Mouse (Mus musculus): ENCODE measurements around the gene Col5a1. TPM values are rescaled to one million over a fixed set of nuclear protein-coding genes. Genes with fewer than 3 reads are reported as not detected.

Col5a1 gene
- polyA plus RNA-seq (2015; fragmentation: Nextera tagmentation; extraction: Ambion mirVana), result 5.4 and 5.9 TPM in 2 replicates

- peaks cover 32% of the 10 kb centered on the region for H3K4me1 ChIP-seq
- H3K36me3 ChIP-seq, result no peaks in the 10 kb centered on the region
- peak within 1 kb of the TSS; percentile 93 for H3K4me2 ChIP-seq (replicated peaks)
- WGBS, result under 1% methylated on average over 36 of the region's 45 CpGs
- peak within 1 kb of the TSS; percentile 49 for H3K4me3 ChIP-seq
- no peaks in the 10 kb centered on the region for H3K9me3 ChIP-seq
- ATAC-seq (replicated peaks), result peak; percentile 90
- H3K27me3 ChIP-seq, result peaks cover 13% of the 10 kb centered on the region; the same call in 1 of the 2 replicates
- peak within 1 kb of the TSS; percentile 46 for H3K9ac ChIP-seq (replicated peaks)
- no peak within 1 kb of the TSS for H3K27ac ChIP-seq (replicated peaks)
Observed at GRCm38 (mm10) chr2:27886148-27886551, at the start of gene Col5a1. Gene Col5a1 (plus strand): TSS chr2:27886425.

- 8% methylated on average over 9 of the region's 9 CpGs for WGBS
- no peak overlapping the region for H3K9ac ChIP-seq (replicated peaks)
- H3K27ac ChIP-seq (replicated peaks), result no peak overlapping the region
- no peak for ATAC-seq (replicated peaks)
- H3K36me3 ChIP-seq, result no peaks in the 10 kb centered on the region
- peaks cover 34% of the 10 kb centered on the region for H3K4me1 ChIP-seq
- no peaks in the 10 kb centered on the region for H3K9me3 ChIP-seq
- H3K27me3 ChIP-seq, result no peaks in the 10 kb centered on the region
- H3K4me2 ChIP-seq (replicated peaks), result no peak overlapping the region
- no peak overlapping the region for H3K4me3 ChIP-seq
Observed at GRCm38 (mm10) chr2:27838112-27838511, 48.1 kb upstream of the Col5a1 start.

GRCm38 (mm10) chr2:27840890-27841289, 45.3 kb upstream of the Col5a1 start:
- no peak for ATAC-seq (replicated peaks)
- Histone ChIP-seq H3K36me3 (no peaks in the 10 kb centered on the region), H3K4me3 (no peak overlapping the region), H3K4me2 (replicated peaks) (no peak overlapping the region), H3K27me3 (no peaks in the 10 kb centered on the region), H3K4me1 (peaks cover 10% of the 10 kb centered on the region), H3K9me3 (no peaks in the 10 kb centered on the region), H3K9ac (replicated peaks) (no peak overlapping the region), H3K27ac (replicated peaks) (no peak overlapping the region)
- WGBS, result 38% methylated on average over 3 of the region's 3 CpGs

GRCm38 (mm10) chr2:27842893-27843292, 43.3 kb upstream of the Col5a1 start:
- H3K9ac ChIP-seq (replicated peaks), result no peak overlapping the region
- peaks cover 6% of the 10 kb centered on the region for H3K4me1 ChIP-seq
- no peak overlapping the region for H3K27ac ChIP-seq (replicated peaks)
- H3K36me3 ChIP-seq, result no peaks in the 10 kb centered on the region
- H3K27me3 ChIP-seq, result no peaks in the 10 kb centered on the region
- H3K9me3 ChIP-seq, result no peaks in the 10 kb centered on the region
- H3K4me3 ChIP-seq, result no peak overlapping the region
- ATAC-seq (replicated peaks), result no peak
- no peak overlapping the region for H3K4me2 ChIP-seq (replicated peaks)
- 78% methylated on average over 13 of the region's 13 CpGs for WGBS

GRCm38 (mm10) chr2:27844885-27845284, 41.3 kb upstream of the Col5a1 start:
- no peak for ATAC-seq (replicated peaks)
- Histone ChIP-seq H3K27me3 (no peaks in the 10 kb centered on the region), H3K27ac (replicated peaks) (no peak overlapping the region), H3K4me2 (replicated peaks) (no peak overlapping the region), H3K4me3 (no peak overlapping the region), H3K9ac (replicated peaks) (no peak overlapping the region), H3K4me1 (peaks cover 3% of the 10 kb centered on the region), H3K36me3 (no peaks in the 10 kb centered on the region), H3K9me3 (no peaks in the 10 kb centered on the region)
- 91% methylated on average over 4 of the region's 4 CpGs for WGBS

GRCm38 (mm10) chr2:27847001-27847400, 39.2 kb upstream of the Col5a1 start:
- Histone ChIP-seq H3K27me3 (no peaks in the 10 kb centered on the region), H3K27ac (replicated peaks) (no peak overlapping the region), H3K4me1 (no peaks in the 10 kb centered on the region), H3K4me2 (replicated peaks) (no peak overlapping the region), H3K9me3 (no peaks in the 10 kb centered on the region), H3K36me3 (no peaks in the 10 kb centered on the region), H3K9ac (replicated peaks) (no peak overlapping the region), H3K4me3 (no peak overlapping the region)
- ATAC-seq (replicated peaks), result no peak
- WGBS, result 72% methylated on average over 5 of the region's 5 CpGs

GRCm38 (mm10) chr2:27847851-27848435, 38.3 kb upstream of the Col5a1 start:
- Histone ChIP-seq H3K4me1 (no peaks in the 10 kb centered on the region), H3K9ac (replicated peaks) (no peak overlapping the region), H3K27ac (replicated peaks) (no peak overlapping the region), H3K4me2 (replicated peaks) (no peak overlapping the region), H3K4me3 (no peak overlapping the region), H3K27me3 (no peaks in the 10 kb centered on the region), H3K9me3 (no peaks in the 10 kb centered on the region), H3K36me3 (no peaks in the 10 kb centered on the region)
- 71% methylated on average over 7 of the region's 7 CpGs for WGBS
- no peak for ATAC-seq (replicated peaks)

GRCm38 (mm10) chr2:27848466-27848865, 37.8 kb upstream of the Col5a1 start:
- Histone ChIP-seq H3K27me3 (no peaks in the 10 kb centered on the region), H3K4me2 (replicated peaks) (no peak overlapping the region), H3K36me3 (no peaks in the 10 kb centered on the region), H3K27ac (replicated peaks) (no peak overlapping the region), H3K4me3 (no peak overlapping the region), H3K4me1 (no peaks in the 10 kb centered on the region), H3K9ac (replicated peaks) (no peak overlapping the region), H3K9me3 (no peaks in the 10 kb centered on the region)
- WGBS, result 89% methylated on average over 5 of the region's 5 CpGs
- ATAC-seq (replicated peaks), result no peak

GRCm38 (mm10) chr2:27858348-27858903, 27.8 kb upstream of the Col5a1 start:
- no peak overlapping the region for H3K9ac ChIP-seq (replicated peaks)
- no peaks in the 10 kb centered on the region for H3K9me3 ChIP-seq
- no peak overlapping the region for H3K27ac ChIP-seq (replicated peaks)
- H3K4me3 ChIP-seq, result no peak overlapping the region
- no peaks in the 10 kb centered on the region; the same call in 1 of the 2 replicates for H3K4me1 ChIP-seq
- no peaks in the 10 kb centered on the region for H3K36me3 ChIP-seq
- no peak overlapping the region for H3K4me2 ChIP-seq (replicated peaks)
- ATAC-seq (replicated peaks), result no peak
- WGBS, result 62% methylated on average over 9 of the region's 9 CpGs
- H3K27me3 ChIP-seq, result no peaks in the 10 kb centered on the region

GRCm38 (mm10) chr2:27861576-27862238, 24.5 kb upstream of the Col5a1 start:
- Histone ChIP-seq H3K27ac (replicated peaks) (no peak overlapping the region), H3K9ac (replicated peaks) (no peak overlapping the region), H3K9me3 (no peaks in the 10 kb centered on the region), H3K4me3 (no peak overlapping the region), H3K4me2 (replicated peaks) (no peak overlapping the region), H3K36me3 (no peaks in the 10 kb centered on the region), H3K27me3 (no peaks in the 10 kb centered on the region), H3K4me1 (no peaks in the 10 kb centered on the region; the same call in 1 of the 2 replicates)
- no peak for ATAC-seq (replicated peaks)
- WGBS, result 78% methylated on average over 9 of the region's 9 CpGs

- Histone ChIP-seq H3K4me3 (no peak overlapping the region), H3K4me2 (replicated peaks) (no peak overlapping the region), H3K27me3 (no peaks in the 10 kb centered on the region), H3K9ac (replicated peaks) (no peak overlapping the region), H3K9me3 (no peaks in the 10 kb centered on the region), H3K4me1 (no peaks in the 10 kb centered on the region; the same call in 1 of the 2 replicates), H3K36me3 (no peaks in the 10 kb centered on the region), H3K27ac (replicated peaks) (no peak overlapping the region)
- 76% methylated on average over 18 of the region's 18 CpGs for WGBS
- ATAC-seq (replicated peaks), result no peak
Observed at GRCm38 (mm10) chr2:27864491-27865365, 21.5 kb upstream of the Col5a1 start.

- H3K4me3 ChIP-seq, result no peak overlapping the region
- no peak overlapping the region for H3K9ac ChIP-seq (replicated peaks)
- no peak overlapping the region for H3K27ac ChIP-seq (replicated peaks)
- H3K27me3 ChIP-seq, result no peaks in the 10 kb centered on the region
- no peaks in the 10 kb centered on the region for H3K36me3 ChIP-seq
- no peak overlapping the region for H3K4me2 ChIP-seq (replicated peaks)
- no peaks in the 10 kb centered on the region for H3K4me1 ChIP-seq
- H3K9me3 ChIP-seq, result no peaks in the 10 kb centered on the region
- ATAC-seq (replicated peaks), result no peak
- WGBS, result 97% methylated on average over 1 of the region's 1 CpGs
Observed at GRCm38 (mm10) chr2:27870586-27870985, 15.6 kb upstream of the Col5a1 start.
